Mouse (Mus musculus) liver, embryonic 16.5 days (tissue): ENCODE results near the gene Lhpp. TPM values are rescaled to one million over a fixed set of nuclear protein-coding genes. Genes with fewer than 3 reads are reported as not detected.

ENCODE experiments used
- ATAC-seq: fragments of 200-750 bp; cut with Nextera tagmentation; 2 replicates; pipeline ENCODE4 v1.8.0; 2017; ENCODE audit warnings: low read depth, mild to moderate bottlenecking, moderate number of reproducible peaks, moderate library complexity
- H3K27ac ChIP-seq: fragments of 300-500 bp; sonication (generic); 2 replicates; pipeline ENCODE4 v1.5.1; 2014; ENCODE audit warnings: mild to moderate bottlenecking, low read length
- H3K27me3 ChIP-seq: fragments of 300-500 bp; sonication (generic); 2 replicates; pipeline ENCODE4 v1.6.1; 2014; ENCODE audit warnings: low read depth, low read length, mixed read lengths; ENCODE audit not compliant: control insufficient read depth, insufficient read depth
- H3K36me3 ChIP-seq: fragments of 300-500 bp; sonication (generic); 2 replicates; pipeline ENCODE4 v1.6.1; 2014; ENCODE audit warnings: mild to moderate bottlenecking; ENCODE audit not compliant: control insufficient read depth, insufficient read depth
- H3K4me1 ChIP-seq: fragments of 300-500 bp; sonication (generic); 2 replicates; pipeline ENCODE4 v1.6.1; 2014; ENCODE audit warnings: low read depth, low read length, mixed read lengths; ENCODE audit not compliant: control insufficient read depth
- H3K4me2 ChIP-seq: fragments of 300-500 bp; sonication (generic); 2 replicates; pipeline ENCODE4 v1.6.1; 2014; ENCODE audit warnings: low read depth, low read length, mixed read lengths
- H3K4me3 ChIP-seq: fragments of 300-500 bp; sonication (generic); 2 replicates; pipeline ENCODE4 v1.5.1; 2014; ENCODE audit warnings: low read depth, mild to moderate bottlenecking, low read length
- H3K9ac ChIP-seq: fragments of 300-500 bp; sonication (generic); 2 replicates; pipeline ENCODE4 v1.6.1; 2014; ENCODE audit warnings: low read depth, low read length
- H3K9me3 ChIP-seq: fragments of 300-500 bp; sonication (generic); replicated peaks from 2 replicates; pipeline ENCODE4 v1.6.1; 2016; ENCODE audit warnings: low read length; ENCODE audit not compliant: control insufficient read depth
- WGBS: fragments of 180-500 bp; shearing (Covaris S2); extraction: QIAGEN DNeasy Blood & Tissue Kit; methylation state at CpG from one replicate; pipeline ENCODE4 v1.1.7; 2014; ENCODE audit not compliant: insufficient replicate concordance; 5-methylcytosine and 5-hydroxymethylcytosine counted together
- polyA plus RNA-seq: library from polyadenylated mRNA; unstranded; fragments of >200 nt; fragmentation: Nextera tagmentation; extraction: Ambion mirVana; gene quantifications from 2 replicates; pipeline ENCODE4 v1.2.1, GENCODE M21; 2015

Gene Lhpp
- polyA plus RNA-seq, 1 experiment from 2014 or later, result 4.0 TPM

GRCm38 (mm10) chr7:132608316-132609020, 2.0 kb upstream of the Lhpp start:
- peaks cover 18% of the 10 kb centered on the region for H3K27me3 ChIP-seq
- H3K9me3 ChIP-seq, result no peaks in the 10 kb centered on the region
- 81% methylated on average over 4 of the region's 4 CpGs for WGBS
- no peaks in the 10 kb centered on the region for H3K36me3 ChIP-seq
- no peak overlapping the region for H3K4me2 ChIP-seq
- no peak overlapping the region for H3K9ac ChIP-seq
- H3K27ac ChIP-seq, result no peak overlapping the region
- H3K4me1 ChIP-seq, result peaks cover 9% of the 10 kb centered on the region
- ATAC-seq, result no peak
- H3K4me3 ChIP-seq, result no peak overlapping the region

- Histone ChIP-seq H3K27ac (no peak overlapping the region), H3K9ac (no peak overlapping the region), H3K9me3 (no peaks in the 10 kb centered on the region), H3K4me2 (no peak overlapping the region), H3K4me3 (no peak overlapping the region), H3K4me1 (peaks cover 9% of the 10 kb centered on the region), H3K27me3 (no peaks in the 10 kb centered on the region; the same call in 1 of the 2 replicates), H3K36me3 (no peaks in the 10 kb centered on the region)
- peak; percentile 25; the same call in 1 of the 2 replicates for ATAC-seq
- WGBS, result 80% methylated on average over 8 of the region's 8 CpGs
Observed at GRCm38 (mm10) chr7:132611530-132611929, 1.1 kb downstream of the Lhpp start.

GRCm38 (mm10) chr7:132615346-132615745, 4.9 kb downstream of the Lhpp start:
- WGBS, result 26% methylated on average over 3 of the region's 3 CpGs
- Histone ChIP-seq H3K4me2 (no peak overlapping the region), H3K36me3 (no peaks in the 10 kb centered on the region), H3K27ac (no peak overlapping the region), H3K27me3 (no peaks in the 10 kb centered on the region), H3K4me1 (peaks cover 7% of the 10 kb centered on the region), H3K4me3 (no peak overlapping the region), H3K9me3 (no peaks in the 10 kb centered on the region), H3K9ac (no peak overlapping the region)
- ATAC-seq, result no peak

GRCm38 (mm10) chr7:132616391-132616790, 6.0 kb downstream of the Lhpp start:
- no peak overlapping the region for H3K27ac ChIP-seq
- no peaks in the 10 kb centered on the region for H3K4me1 ChIP-seq
- H3K9me3 ChIP-seq, result no peaks in the 10 kb centered on the region
- 65% methylated on average over 6 of the region's 6 CpGs for WGBS
- no peak overlapping the region for H3K4me2 ChIP-seq
- H3K4me3 ChIP-seq, result no peak overlapping the region
- ATAC-seq, result no peak
- H3K36me3 ChIP-seq, result no peaks in the 10 kb centered on the region
- H3K27me3 ChIP-seq, result no peaks in the 10 kb centered on the region
- H3K9ac ChIP-seq, result no peak overlapping the region

GRCm38 (mm10) chr7:132617021-132617564, 6.7 kb downstream of the Lhpp start:
- ATAC-seq, result no peak
- no peaks in the 10 kb centered on the region for H3K27me3 ChIP-seq
- H3K9me3 ChIP-seq, result no peaks in the 10 kb centered on the region
- H3K36me3 ChIP-seq, result no peaks in the 10 kb centered on the region
- no peak overlapping the region for H3K4me3 ChIP-seq
- WGBS, result 68% methylated on average over 5 of the region's 5 CpGs
- no peaks in the 10 kb centered on the region for H3K4me1 ChIP-seq
- H3K4me2 ChIP-seq, result no peak overlapping the region
- H3K27ac ChIP-seq, result no peak overlapping the region
- no peak overlapping the region for H3K9ac ChIP-seq

- H3K27ac ChIP-seq, result no peak overlapping the region
- no peaks in the 10 kb centered on the region for H3K9me3 ChIP-seq
- H3K4me1 ChIP-seq, result no peaks in the 10 kb centered on the region
- H3K27me3 ChIP-seq, result no peaks in the 10 kb centered on the region
- H3K9ac ChIP-seq, result no peak overlapping the region
- WGBS, result 78% methylated on average over 8 of the region's 8 CpGs
- H3K36me3 ChIP-seq, result no peaks in the 10 kb centered on the region
- H3K4me2 ChIP-seq, result no peak overlapping the region
- no peak overlapping the region for H3K4me3 ChIP-seq
- ATAC-seq, result no peak
Observed at GRCm38 (mm10) chr7:132619549-132619948, 9.1 kb downstream of the Lhpp start.

- H3K4me2 ChIP-seq, result no peak overlapping the region
- 62% methylated on average over 15 of the region's 15 CpGs for WGBS
- H3K4me1 ChIP-seq, result no peaks in the 10 kb centered on the region
- H3K27ac ChIP-seq, result no peak overlapping the region
- H3K9me3 ChIP-seq, result no peaks in the 10 kb centered on the region
- no peaks in the 10 kb centered on the region for H3K36me3 ChIP-seq
- ATAC-seq, result no peak
- H3K9ac ChIP-seq, result no peak overlapping the region
- H3K4me3 ChIP-seq, result no peak overlapping the region
- H3K27me3 ChIP-seq, result no peaks in the 10 kb centered on the region
Observed at GRCm38 (mm10) chr7:132619975-132620918, 9.8 kb downstream of the Lhpp start.

- H3K4me2 ChIP-seq, result no peak overlapping the region
- no peak overlapping the region for H3K9ac ChIP-seq
- H3K36me3 ChIP-seq, result no peaks in the 10 kb centered on the region
- no peaks in the 10 kb centered on the region for H3K4me1 ChIP-seq
- no peaks in the 10 kb centered on the region for H3K9me3 ChIP-seq
- WGBS, result 71% methylated on average over 10 of the region's 10 CpGs
- no peak overlapping the region for H3K4me3 ChIP-seq
- H3K27ac ChIP-seq, result no peak overlapping the region
- H3K27me3 ChIP-seq, result no peaks in the 10 kb centered on the region
- no peak for ATAC-seq
Observed at GRCm38 (mm10) chr7:132624161-132624560, 13.7 kb downstream of the Lhpp start.

- H3K36me3 ChIP-seq, result no peaks in the 10 kb centered on the region
- H3K4me1 ChIP-seq, result no peaks in the 10 kb centered on the region
- H3K4me2 ChIP-seq, result no peak overlapping the region
- H3K9me3 ChIP-seq, result no peaks in the 10 kb centered on the region
- H3K27me3 ChIP-seq, result no peaks in the 10 kb centered on the region
- H3K27ac ChIP-seq, result no peak overlapping the region
- WGBS, result 50% methylated on average over 4 of the region's 4 CpGs
- no peak for ATAC-seq
- H3K4me3 ChIP-seq, result no peak overlapping the region
- H3K9ac ChIP-seq, result no peak overlapping the region
Observed at GRCm38 (mm10) chr7:132626174-132626573, 15.7 kb downstream of the Lhpp start.
